Mouse (Mus musculus) midbrain, embryonic 14.5 days (tissue): ENCODE data around the gene Serpina3n. TPM values are rescaled to one million over a fixed set of nuclear protein-coding genes. Genes with fewer than 3 reads are reported as not detected.
"Not testable (repeated sequence)": the region's sequence is repeated elsewhere in the genome, so short reads cannot be mapped to it uniquely, and the experiment has no call there.

Experiments
- ATAC-seq: fragments of 200-750 bp; cut with Nextera tagmentation; 2 replicates; pipeline ENCODE4 v1.8.0; 2017; ENCODE audit warnings: moderate number of reproducible peaks, moderate library complexity; ENCODE audit not compliant: low FRiP score, low TSS enrichment
- DNase-seq: peaks from one replicate; pipeline ENCODE4 v3.0.0-alpha.2; 2015
- H3K27ac ChIP-seq: fragments of 300-500 bp; sonication (generic); replicated peaks from 2 replicates; pipeline ENCODE4 v1.5.1; 2014; ENCODE audit warnings: mild to moderate bottlenecking, low read depth, low read length, moderate library complexity
- H3K27me3 ChIP-seq: fragments of 300-500 bp; sonication (generic); 2 replicates; pipeline ENCODE4 v1.6.1; 2014; ENCODE audit warnings: low read length, control low read depth, mixed read lengths; ENCODE audit not compliant: control insufficient read depth, insufficient read depth
- H3K36me3 ChIP-seq: fragments of 300-500 bp; sonication (generic); 2 replicates; pipeline ENCODE4 v1.6.1; 2014; ENCODE audit warnings: low read length, control low read depth; ENCODE audit not compliant: control insufficient read depth, insufficient read depth
- H3K4me1 ChIP-seq: fragments of 300-500 bp; sonication (generic); 2 replicates; pipeline ENCODE4 v1.6.1; 2014; ENCODE audit warnings: mild to moderate bottlenecking, antibody characterized with exemption, low read length, control low read depth; ENCODE audit not compliant: control insufficient read depth, insufficient read depth
- H3K4me2 ChIP-seq: fragments of 300-500 bp; sonication (generic); 2 replicates; pipeline ENCODE4 v1.6.1; 2014; ENCODE audit warnings: mild to moderate bottlenecking, low read length, moderate library complexity
- H3K4me3 ChIP-seq: fragments of 300-500 bp; sonication (generic); replicated peaks from 2 replicates; pipeline ENCODE4 v1.5.1; 2014; ENCODE audit warnings: low read depth, low read length
- H3K9ac ChIP-seq: fragments of 300-500 bp; sonication (generic); replicated peaks from 2 replicates; pipeline ENCODE4 v1.6.1; 2014; ENCODE audit warnings: mild to moderate bottlenecking, low read length, moderate library complexity
- H3K9me3 ChIP-seq: fragments of 300-500 bp; sonication (generic); 2 replicates; pipeline ENCODE4 v1.6.1; 2016; ENCODE audit warnings: low read length, control low read depth, mixed read lengths; ENCODE audit not compliant: control insufficient read depth
- WGBS: fragments of 180-500 bp; shearing (Covaris S2); extraction: QIAGEN DNeasy Blood & Tissue Kit; methylation state at CpG from one replicate; pipeline ENCODE4 v1.1.7; 2014; 5-methylcytosine and 5-hydroxymethylcytosine counted together
- polyA plus RNA-seq: library from polyadenylated mRNA; unstranded; fragments of >200 nt; fragmentation: Nextera tagmentation; extraction: Ambion mirVana; gene quantifications from 2 replicates; pipeline ENCODE4 v1.2.1, GENCODE M21; 2014

The Serpina3n gene
- polyA plus RNA-seq, 1 experiment from 2014 or later, result 0.16 TPM

DNA sequence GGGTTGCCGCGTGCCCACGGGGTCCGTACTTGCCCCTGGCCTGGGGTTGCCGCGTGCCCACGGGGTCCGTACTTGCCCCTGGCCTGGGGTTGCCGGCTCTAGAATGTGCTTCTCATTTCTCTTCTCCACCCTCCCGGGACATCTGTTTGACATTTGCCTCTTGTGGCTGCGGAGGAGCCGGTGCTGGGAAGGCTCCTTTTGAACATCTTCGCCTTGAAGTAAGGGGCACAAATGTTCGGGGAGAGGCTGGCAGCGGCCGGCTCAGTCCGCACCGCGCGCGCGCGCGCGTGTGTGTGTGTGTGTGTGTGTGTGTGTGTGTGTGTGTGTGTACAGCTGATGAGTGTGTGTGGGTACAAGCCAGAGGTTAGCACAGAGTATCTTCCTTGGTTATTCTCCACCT, 40.5 kb downstream of the Serpina3n start:
- not testable (repeated sequence) for H3K9ac ChIP-seq, H3K27ac ChIP-seq, H3K27me3 ChIP-seq, DNase-seq, H3K4me3 ChIP-seq, H3K36me3 ChIP-seq, H3K4me2 ChIP-seq, ATAC-seq, H3K4me1 ChIP-seq, H3K9me3 ChIP-seq
- 86% methylated on average over 25 of the region's 25 CpGs for WGBS

DNA sequence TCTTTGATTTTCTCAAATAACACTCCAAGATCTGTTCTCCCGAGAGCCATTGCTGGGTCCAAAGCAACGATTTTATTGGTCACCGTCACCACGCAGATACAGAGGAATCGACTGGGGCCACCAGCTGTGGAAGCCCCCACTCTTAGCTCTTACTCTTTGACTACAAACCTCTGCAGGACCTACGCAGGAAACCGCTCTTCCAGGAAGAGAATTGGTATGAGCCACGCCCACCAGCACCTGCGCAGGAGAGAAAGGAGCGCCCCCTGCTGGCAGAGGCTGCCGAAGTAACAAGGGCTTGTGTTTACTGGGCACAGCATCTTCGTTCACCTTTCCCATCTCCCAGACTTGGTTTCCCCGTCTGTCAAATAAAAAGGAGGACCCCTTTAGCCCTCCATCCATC, 41.6 kb downstream of the Serpina3n start:
- Histone ChIP-seq H3K4me2 (no peak overlapping the region), H3K27ac (no peak overlapping the region), H3K36me3 (no peaks in the 10 kb centered on the region), H3K27me3 (no peaks in the 10 kb centered on the region), H3K9ac (no peak overlapping the region), H3K9me3 (no peaks in the 10 kb centered on the region), H3K4me1 (no peaks in the 10 kb centered on the region), H3K4me3 (no peak overlapping the region)
- WGBS, result 30% methylated on average over 13 of the region's 13 CpGs
- peak; percentile 63 for DNase-seq
- ATAC-seq, result no peak

DNA sequence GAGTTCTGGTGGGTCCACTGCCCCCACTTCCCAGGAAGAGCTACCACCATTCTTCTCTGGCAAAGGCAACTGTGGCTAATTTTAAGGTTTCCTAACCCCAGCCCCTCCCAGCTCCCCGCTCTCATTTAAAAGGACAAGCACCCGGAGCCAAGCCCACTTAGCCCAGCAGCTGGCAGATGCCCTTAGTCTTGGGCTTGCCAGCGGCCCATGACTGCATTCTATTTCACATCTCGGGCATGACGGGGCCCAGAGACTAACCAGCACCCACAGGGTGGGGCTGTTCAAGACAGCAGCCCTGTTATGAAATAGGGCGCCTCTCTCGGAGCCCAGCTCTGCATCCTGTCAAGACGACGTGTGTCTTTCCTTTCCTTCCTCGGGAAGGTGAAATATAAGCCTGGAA, 43.7 kb downstream of the Serpina3n start:
- no peak overlapping the region for H3K4me2 ChIP-seq
- no peak overlapping the region for H3K9ac ChIP-seq
- H3K27ac ChIP-seq, result no peak overlapping the region
- no peaks in the 10 kb centered on the region for H3K4me1 ChIP-seq
- WGBS, result 81% methylated on average over 10 of the region's 10 CpGs
- no peaks in the 10 kb centered on the region for H3K36me3 ChIP-seq
- H3K9me3 ChIP-seq, result no peaks in the 10 kb centered on the region
- no peaks in the 10 kb centered on the region for H3K27me3 ChIP-seq
- DNase-seq (no peak), ATAC-seq (no peak)
- H3K4me3 ChIP-seq, result no peak overlapping the region

DNA sequence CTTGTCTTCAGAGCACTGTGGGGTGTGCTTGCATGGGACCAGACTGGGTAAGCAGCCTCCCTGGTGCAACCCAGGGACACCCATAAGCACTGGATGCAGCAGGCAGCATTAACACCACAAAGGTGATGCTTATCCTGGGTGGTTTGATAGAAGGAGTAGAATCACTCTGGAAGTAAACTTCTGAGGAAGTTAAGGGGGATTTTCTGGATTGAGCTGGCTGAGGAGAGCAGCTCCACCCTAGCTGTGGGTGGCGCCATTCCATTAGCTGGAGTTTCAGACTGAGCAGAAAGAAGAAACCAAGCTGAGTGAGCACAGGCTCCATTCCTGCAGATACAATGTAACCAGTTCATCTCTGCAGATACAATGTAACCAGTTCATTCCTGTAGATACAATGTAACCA, 46.5 kb downstream of the Serpina3n start:
- Histone ChIP-seq H3K4me1 (no peaks in the 10 kb centered on the region), H3K9me3 (no peaks in the 10 kb centered on the region), H3K36me3 (no peaks in the 10 kb centered on the region), H3K4me3 (no peak overlapping the region), H3K27ac (no peak overlapping the region), H3K27me3 (no peaks in the 10 kb centered on the region), H3K4me2 (no peak overlapping the region), H3K9ac (no peak overlapping the region)
- WGBS, result 69% methylated on average over 1 of the region's 1 CpGs
- ATAC-seq, result no peak
- no peak for DNase-seq

GRCm38 (mm10) chr12:104459377-104459776, 52.8 kb downstream of the Serpina3n start:
- DNase-seq (no peak), ATAC-seq (no peak)
- Histone ChIP-seq H3K36me3 (no peaks in the 10 kb centered on the region), H3K27ac (no peak overlapping the region), H3K9me3 (no peaks in the 10 kb centered on the region), H3K9ac (no peak overlapping the region), H3K4me1 (no peaks in the 10 kb centered on the region), H3K4me2 (no peak overlapping the region), H3K4me3 (no peak overlapping the region), H3K27me3 (peaks cover 26% of the 10 kb centered on the region; the same call in 1 of the 2 replicates)
- 64% methylated on average over 6 of the region's 6 CpGs for WGBS

- no peak overlapping the region for H3K4me3 ChIP-seq
- no peak overlapping the region for H3K9ac ChIP-seq
- no peak overlapping the region for H3K4me2 ChIP-seq
- WGBS, result 30% methylated on average over 8 of the region's 8 CpGs
- ATAC-seq (no peak), DNase-seq (no peak)
- peaks cover 3% of the 10 kb centered on the region for H3K4me1 ChIP-seq
- H3K9me3 ChIP-seq, result no peaks in the 10 kb centered on the region
- no peak overlapping the region for H3K27ac ChIP-seq
- peaks cover 32% of the 10 kb centered on the region; the same call in 1 of the 2 replicates for H3K27me3 ChIP-seq
- no peaks in the 10 kb centered on the region for H3K36me3 ChIP-seq
These were observed 54.8 kb downstream of the Serpina3n start for GRCm38 (mm10) chr12:104461372-104461771.

Other genes starting within 250 kb of the Serpina3n start
- 0.43 TPM in 1 of 2 replicates, not detected in the other for gene Serpina3f, start 192.2 kb upstream of the Serpina3n start, polyA plus RNA-seq
- gene Serpina3g, start 170.5 kb upstream of the Serpina3n start, polyA plus RNA-seq, result 0.45 and 1.5 TPM in 2 replicates
- not detected in 2 replicates for gene Serpina3i, start 143.6 kb upstream of the Serpina3n start, polyA plus RNA-seq
- gene Serpina3j, start 92.2 kb upstream of the Serpina3n start, polyA plus RNA-seq, result not detected in 2 replicates
- not detected in 2 replicates for gene Serpina3k, start 68.2 kb upstream of the Serpina3n start, polyA plus RNA-seq
- not detected in 2 replicates for gene Serpina3m, start 68.2 kb upstream of the Serpina3n start, polyA plus RNA-seq
- not detected in 2 replicates for gene Gsc, start 66.6 kb downstream of the Serpina3n start, polyA plus RNA-seq